Mouse (Mus musculus): ENCODE data around the gene Sphkap.

GRCm38 (mm10) chr1:83401079-83401478 lies 6.9 kb downstream of the Sphkap start:
- TF ChIP-seq CTCF (IDR thresholded peaks at IDR 0.05; ENCODE audit: low read depth) (no peak), EP300 (IDR thresholded peaks at IDR 0.05; ENCODE audit: low read depth) (no peak)
